ENCODE assay signal across 27 mouse cellular contexts in genomic region chr12:57307748-57308147, GRCm38 (mm10).
"Had no signal": no experiment of that assay in that cellular context is flagged by ENCODE, and none has a peak within 500 bp of the region (broad histone marks: within the 10 kb centered on the region; RNA-seq: fewer than 3 reads in every experiment).

No protein-coding gene starts in this region.

- H3K27me3 ChIP-seq: limb, embryonic 12.5 days; limb, embryonic 13.5 days; limb, embryonic 15.5 days; liver, embryonic 12.5 days; liver, embryonic 13.5 days; liver, embryonic 15.5 days; lung, embryonic 15.5 days; megakaryocyte, embryonic 14.5 days; midbrain, embryonic 12.5 days; midbrain, embryonic 13.5 days; midbrain, embryonic 15.5 days had no signal

- H3K36me3 ChIP-seq: limb, embryonic 10.5 days; limb, embryonic 12.5 days; limb, embryonic 13.5 days; limb, embryonic 15.5 days; liver, embryonic 12.5 days; liver, embryonic 13.5 days; liver, embryonic 15.5 days; lung, embryonic 15.5 days; midbrain, embryonic 10.5 days; midbrain, embryonic 12.5 days; midbrain, embryonic 13.5 days; midbrain, embryonic 15.5 days had no signal

- H3K9ac ChIP-seq: limb, embryonic 12.5 days; limb, embryonic 13.5 days; limb, embryonic 15.5 days; liver, embryonic 12.5 days; liver, embryonic 13.5 days; liver, embryonic 14.5 days; liver, embryonic 15.5 days; liver, postnatal 0 days; lung, embryonic 14.5 days; lung, embryonic 15.5 days; midbrain, embryonic 12.5 days; midbrain, embryonic 13.5 days; midbrain, embryonic 15.5 days had no signal

- H3K9me3 ChIP-seq: limb, embryonic 10.5 days; limb, embryonic 12.5 days; limb, embryonic 13.5 days; limb, embryonic 15.5 days; liver, embryonic 12.5 days; liver, embryonic 13.5 days; liver, embryonic 15.5 days; lung, embryonic 15.5 days; megakaryocyte, embryonic 14.5 days; midbrain, embryonic 10.5 days; midbrain, embryonic 12.5 days; midbrain, embryonic 13.5 days; midbrain, embryonic 15.5 days had no signal

- H3K4me1 ChIP-seq: limb, embryonic 10.5 days; limb, embryonic 12.5 days; limb, embryonic 13.5 days; limb, embryonic 15.5 days; liver, embryonic 12.5 days; liver, embryonic 13.5 days; liver, embryonic 15.5 days; lung, embryonic 15.5 days; megakaryocyte, embryonic 14.5 days; midbrain, embryonic 10.5 days; midbrain, embryonic 12.5 days; midbrain, embryonic 13.5 days; midbrain, embryonic 15.5 days had no signal

- H3K4me3 ChIP-seq: limb, embryonic 10.5 days; limb, embryonic 12.5 days; limb, embryonic 13.5 days; limb, embryonic 15.5 days; liver, embryonic 12.5 days; liver, embryonic 13.5 days; liver, embryonic 15.5 days; lung, embryonic 15.5 days; megakaryocyte, embryonic 14.5 days; midbrain, embryonic 10.5 days; midbrain, embryonic 12.5 days; midbrain, embryonic 13.5 days; midbrain, embryonic 15.5 days; myocyte had no signal

- DNase-seq: left cerebral cortex, postnatal 4 days; liver; liver, embryonic 13.5 days; liver, postnatal 0 days; lung, adult 18-20 months; lung, adult 2 months; lung, embryonic 14.5 days; lung, postnatal 10 days; lung, postnatal 14 days; lung, postnatal 36 days; lung, postnatal 4 days; midbrain, embryonic 14.5 days had no signal

- H3K27ac ChIP-seq: limb, embryonic 10.5 days; limb, embryonic 12.5 days; limb, embryonic 13.5 days; limb, embryonic 15.5 days; liver, embryonic 12.5 days; liver, embryonic 13.5 days; liver, embryonic 14.5 days; liver, embryonic 15.5 days; lung, embryonic 15.5 days; macrophage; midbrain, embryonic 10.5 days; midbrain, embryonic 12.5 days; midbrain, embryonic 13.5 days; midbrain, embryonic 15.5 days had no signal
